Mouse (Mus musculus) heart, embryonic 13.5 days (tissue): ENCODE data around the gene Satb1. TPM values are rescaled to one million over a fixed set of nuclear protein-coding genes. Genes with fewer than 3 reads are reported as not detected.
A peak's percentile ranks its signal among the peaks of the same experiment; 100 is the strongest.

Experiments
- ATAC-seq: fragments of 200-750 bp; cut with Nextera tagmentation; 2 replicates; pipeline ENCODE4 v1.8.0; 2017; ENCODE audit warnings: moderate TSS enrichment; ENCODE audit not compliant: insufficient number of reproducible peaks, low FRiP score, low TSS enrichment; ENCODE audit errors: extremely low read depth
- H3K27ac ChIP-seq: fragments of 300-500 bp; sonication (generic); replicated peaks from 2 replicates; pipeline ENCODE4 v1.5.1; 2015; ENCODE audit warnings: moderate library complexity, mild to moderate bottlenecking, inconsistent platforms
- H3K27me3 ChIP-seq: fragments of 300-500 bp; sonication (generic); replicated peaks from 2 replicates; pipeline ENCODE4 v1.6.1; 2015; ENCODE audit warnings: mild to moderate bottlenecking, inconsistent platforms
- H3K36me3 ChIP-seq: fragments of 300-500 bp; sonication (generic); 2 replicates; pipeline ENCODE4 v1.6.1; 2015; ENCODE audit warnings: mild to moderate bottlenecking, inconsistent platforms
- H3K4me1 ChIP-seq: fragments of 300-500 bp; sonication (generic); 2 replicates; pipeline ENCODE4 v1.6.1; 2015; ENCODE audit warnings: inconsistent platforms
- H3K4me2 ChIP-seq: fragments of 300-500 bp; sonication (generic); 2 replicates; pipeline ENCODE4 v1.6.1; 2015; ENCODE audit warnings: inconsistent platforms, mild to moderate bottlenecking, moderate library complexity
- H3K4me3 ChIP-seq: fragments of 300-500 bp; sonication (generic); 2 replicates; pipeline ENCODE4 v1.5.1; 2015; ENCODE audit warnings: moderate library complexity, mild to moderate bottlenecking, inconsistent platforms
- H3K9ac ChIP-seq: fragments of 300-500 bp; sonication (generic); 2 replicates; pipeline ENCODE4 v1.6.1; 2015; ENCODE audit warnings: inconsistent platforms, mild to moderate bottlenecking, moderate library complexity
- H3K9me3 ChIP-seq: fragments of 300-500 bp; sonication (generic); 2 replicates; pipeline ENCODE4 v1.6.1; 2016; ENCODE audit warnings: inconsistent platforms
- WGBS: fragments of 180-500 bp; shearing (Covaris S2); methylation state at CpG from one replicate; pipeline ENCODE4 v1.1.7; 2015; ENCODE audit warnings: mixed read lengths; 5-methylcytosine and 5-hydroxymethylcytosine counted together
- polyA plus RNA-seq: library from polyadenylated mRNA; unstranded; fragments of >200 nt; fragmentation: Nextera tagmentation; extraction: Ambion mirVana; gene quantifications from 2 replicates; pipeline ENCODE4 v1.2.1, GENCODE M21; 2015

The Satb1 gene
- polyA plus RNA-seq, 1 experiment from 2014 or later = 6.8 TPM

DNA sequence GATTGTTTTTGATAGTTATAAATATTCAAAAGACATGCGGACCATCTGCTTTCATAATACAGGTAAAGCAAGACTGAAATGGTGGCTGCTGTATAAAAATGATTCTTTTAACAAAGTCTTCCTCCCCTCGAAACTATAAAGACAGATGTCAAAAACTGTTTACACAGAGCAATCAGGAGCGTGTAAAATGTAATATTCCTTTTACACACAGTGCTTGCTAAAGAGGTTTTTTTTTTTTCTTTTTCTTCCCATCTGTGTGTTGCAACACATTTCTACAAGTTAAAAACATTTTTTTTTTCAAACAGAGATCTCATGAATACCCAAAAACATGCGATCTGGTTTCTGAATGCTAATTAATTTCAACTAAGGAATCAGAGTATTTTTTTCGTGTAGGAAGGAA, 41.9 kb downstream of the Satb1 start:
- WGBS = 76% methylated on average over 5 of the region's 5 CpGs
- no peak overlapping the region for H3K4me2 ChIP-seq
- H3K4me1 ChIP-seq = peaks cover 11% of the 10 kb centered on the region
- no peak overlapping the region for H3K27ac ChIP-seq
- ATAC-seq = no peak
- no peak overlapping the region for H3K9ac ChIP-seq
- no peaks in the 10 kb centered on the region for H3K36me3 ChIP-seq
- H3K4me3 ChIP-seq = no peak overlapping the region
- no peaks in the 10 kb centered on the region for H3K27me3 ChIP-seq
- no peaks in the 10 kb centered on the region for H3K9me3 ChIP-seq

DNA sequence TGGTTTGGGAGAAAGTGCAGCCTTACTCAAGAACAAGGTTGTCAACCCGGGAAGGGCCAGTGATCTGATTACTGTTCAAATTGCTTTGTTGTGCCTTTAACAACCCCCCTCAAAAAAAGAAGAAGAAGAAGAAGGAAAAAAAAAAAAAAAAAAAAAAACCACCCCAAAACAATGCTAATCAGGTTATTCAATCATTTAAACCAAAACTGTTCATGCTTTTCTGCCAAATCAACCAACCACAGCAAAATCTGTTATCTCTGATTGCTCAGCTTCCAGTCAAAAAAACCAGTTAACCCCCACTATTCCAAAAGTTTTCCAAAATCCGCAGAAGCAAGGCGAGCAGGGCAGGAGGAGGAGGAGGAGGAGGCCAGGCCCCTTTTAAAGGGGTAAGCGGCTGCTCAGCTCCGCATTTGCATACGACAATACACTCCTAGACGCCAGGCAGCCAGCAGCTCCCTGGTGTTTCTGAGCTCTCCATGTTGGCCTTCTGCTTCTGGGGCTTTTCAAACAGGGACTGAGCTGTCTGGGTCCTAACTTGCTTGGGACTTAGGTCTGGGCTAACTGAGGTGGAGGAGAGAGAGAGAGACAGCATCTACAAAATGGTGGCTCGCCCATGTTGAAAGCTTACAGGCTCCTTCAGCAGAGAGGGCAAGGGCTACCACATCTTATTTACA, 42.6 kb downstream of the Satb1 start:
- H3K27me3 ChIP-seq = no peaks in the 10 kb centered on the region
- 0 out of 2 replicates have a peak overlapping the region, but pooled peaks have one; percentile 11 for H3K4me3 ChIP-seq
- H3K4me1 ChIP-seq = peaks cover 16% of the 10 kb centered on the region
- no peaks in the 10 kb centered on the region for H3K36me3 ChIP-seq
- peak overlapping the region; percentile 52 for H3K4me2 ChIP-seq
- H3K9me3 ChIP-seq = no peaks in the 10 kb centered on the region
- 0 out of 2 replicates have a peak overlapping the region, but pooled peaks have one; percentile 24 for H3K9ac ChIP-seq
- peak overlapping the region; percentile 15 for H3K27ac ChIP-seq
- ATAC-seq = no peak
- WGBS = 33% methylated on average over 8 of the region's 8 CpGs

DNA sequence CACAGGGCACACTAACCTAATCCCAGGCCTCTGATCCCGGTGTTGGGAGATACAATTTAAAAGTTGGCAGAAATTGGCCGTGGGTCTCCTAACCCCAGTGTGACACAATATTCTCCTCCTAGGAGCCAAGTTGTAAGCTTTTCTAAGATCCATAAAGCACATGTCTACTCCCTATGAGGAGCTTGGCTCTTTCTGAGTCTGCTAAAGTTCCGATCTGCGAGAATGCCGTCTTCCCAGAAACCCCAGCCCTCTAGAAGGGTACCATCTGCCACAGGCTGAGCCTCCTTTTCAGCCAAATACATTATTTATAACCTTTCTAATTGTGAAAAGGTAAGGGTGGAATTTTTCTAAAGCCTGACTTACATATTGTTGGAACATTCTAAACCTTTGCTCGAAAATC, 43.3 kb downstream of the Satb1 start:
- H3K27ac ChIP-seq = no peak overlapping the region
- no peak overlapping the region for H3K4me3 ChIP-seq
- H3K4me1 ChIP-seq = peaks cover 17% of the 10 kb centered on the region
- H3K36me3 ChIP-seq = 0 out of 2 replicates have a peak, but pooled peaks cover 3% of the 10 kb centered on the region
- no peak overlapping the region for H3K4me2 ChIP-seq
- no peak for ATAC-seq
- no peak overlapping the region for H3K9ac ChIP-seq
- no peaks in the 10 kb centered on the region for H3K27me3 ChIP-seq
- WGBS = 85% methylated on average over 6 of the region's 6 CpGs
- no peaks in the 10 kb centered on the region for H3K9me3 ChIP-seq

DNA sequence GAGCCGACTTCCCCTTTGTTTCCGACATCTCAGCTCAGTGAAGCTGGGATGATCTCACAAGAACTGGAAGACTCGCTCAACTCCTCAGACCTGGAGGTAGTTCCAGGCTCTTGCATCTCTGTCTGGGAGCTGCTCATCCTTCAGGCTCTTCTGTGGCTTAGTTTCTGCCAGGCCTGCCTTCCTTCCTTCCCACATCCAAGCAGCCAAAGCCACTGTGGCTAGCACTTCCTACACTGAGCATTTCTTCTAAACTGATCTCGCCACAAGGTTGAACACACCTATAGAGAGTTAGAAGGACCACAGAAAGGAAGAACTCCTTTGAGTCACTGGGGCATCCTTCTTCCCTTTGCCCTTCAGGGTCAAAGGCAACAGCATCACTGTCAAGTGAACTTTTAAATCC, 44.0 kb downstream of the Satb1 start:
- Histone ChIP-seq H3K4me2 (no peak overlapping the region), H3K36me3 (0 out of 2 replicates have a peak, but pooled peaks cover 6% of the 10 kb centered on the region), H3K27me3 (no peaks in the 10 kb centered on the region), H3K9ac (no peak overlapping the region), H3K9me3 (no peaks in the 10 kb centered on the region), H3K4me3 (no peak overlapping the region), H3K4me1 (peaks cover 17% of the 10 kb centered on the region), H3K27ac (no peak overlapping the region)
- WGBS = 79% methylated on average over 4 of the region's 4 CpGs
- no peak for ATAC-seq

DNA sequence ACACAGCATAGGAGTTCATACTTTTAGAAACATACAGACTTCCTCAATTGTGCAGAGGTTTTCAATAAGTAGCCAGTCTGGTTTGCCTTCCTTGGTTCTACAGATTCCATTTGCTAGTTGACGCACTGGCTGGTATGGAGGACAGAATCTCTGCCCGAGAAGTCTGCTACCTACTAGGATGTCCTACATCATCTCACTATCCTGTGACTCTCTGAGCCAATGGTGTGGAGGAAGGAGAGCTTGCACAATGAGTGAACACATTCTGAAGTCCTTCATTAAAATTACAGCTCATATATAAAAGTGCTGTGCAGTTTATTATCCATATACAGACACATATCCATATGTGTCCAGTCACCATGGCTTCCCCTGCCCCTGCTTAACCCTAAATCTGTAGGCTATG, 45.1 kb downstream of the Satb1 start:
- no peak overlapping the region for H3K9ac ChIP-seq
- H3K27ac ChIP-seq = no peak overlapping the region
- no peak for ATAC-seq
- peaks cover 14% of the 10 kb centered on the region; the same call in 1 of the 2 replicates for H3K36me3 ChIP-seq
- peaks cover 21% of the 10 kb centered on the region for H3K4me1 ChIP-seq
- H3K4me2 ChIP-seq = no peak overlapping the region
- H3K27me3 ChIP-seq = no peaks in the 10 kb centered on the region
- 85% methylated on average over 2 of the region's 2 CpGs for WGBS
- H3K4me3 ChIP-seq = no peak overlapping the region
- no peaks in the 10 kb centered on the region for H3K9me3 ChIP-seq

DNA sequence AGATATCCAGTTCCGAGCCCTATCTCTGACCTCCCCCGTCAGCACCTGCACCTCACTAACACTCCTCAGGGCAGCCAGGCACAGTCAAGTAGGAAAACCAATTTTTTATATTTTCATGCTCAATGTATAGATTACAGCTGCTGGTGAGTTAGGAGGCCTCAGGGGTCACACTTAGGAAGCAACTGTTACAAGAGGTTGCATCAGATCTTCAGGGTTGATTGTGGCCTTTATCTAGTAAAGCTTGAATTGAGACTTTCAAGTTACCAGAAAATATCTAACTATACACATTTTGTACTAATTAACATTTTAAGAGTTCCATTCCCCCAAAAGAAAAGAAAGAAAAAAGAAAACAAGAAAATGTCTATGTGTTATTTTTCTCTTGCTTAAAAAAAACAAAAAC, 47.0 kb downstream of the Satb1 start:
- Histone ChIP-seq H3K4me2 (no peak overlapping the region), H3K9ac (no peak overlapping the region), H3K9me3 (no peaks in the 10 kb centered on the region), H3K36me3 (peaks cover 28% of the 10 kb centered on the region), H3K4me3 (no peak overlapping the region), H3K4me1 (peaks cover 21% of the 10 kb centered on the region), H3K27ac (no peak overlapping the region), H3K27me3 (no peaks in the 10 kb centered on the region)
- ATAC-seq = no peak
- WGBS = 27% methylated on average over 2 of the region's 2 CpGs

GRCm38 (mm10) chr17:51784935-51785334, 48.2 kb downstream of the Satb1 start:
- H3K27ac ChIP-seq = no peak overlapping the region
- H3K4me3 ChIP-seq = no peak overlapping the region
- 82% methylated on average over 9 of the region's 9 CpGs for WGBS
- no peaks in the 10 kb centered on the region for H3K27me3 ChIP-seq
- H3K9me3 ChIP-seq = no peaks in the 10 kb centered on the region
- peaks cover 28% of the 10 kb centered on the region for H3K36me3 ChIP-seq
- H3K9ac ChIP-seq = no peak overlapping the region
- ATAC-seq = no peak
- peaks cover 17% of the 10 kb centered on the region for H3K4me1 ChIP-seq
- no peak overlapping the region for H3K4me2 ChIP-seq

DNA sequence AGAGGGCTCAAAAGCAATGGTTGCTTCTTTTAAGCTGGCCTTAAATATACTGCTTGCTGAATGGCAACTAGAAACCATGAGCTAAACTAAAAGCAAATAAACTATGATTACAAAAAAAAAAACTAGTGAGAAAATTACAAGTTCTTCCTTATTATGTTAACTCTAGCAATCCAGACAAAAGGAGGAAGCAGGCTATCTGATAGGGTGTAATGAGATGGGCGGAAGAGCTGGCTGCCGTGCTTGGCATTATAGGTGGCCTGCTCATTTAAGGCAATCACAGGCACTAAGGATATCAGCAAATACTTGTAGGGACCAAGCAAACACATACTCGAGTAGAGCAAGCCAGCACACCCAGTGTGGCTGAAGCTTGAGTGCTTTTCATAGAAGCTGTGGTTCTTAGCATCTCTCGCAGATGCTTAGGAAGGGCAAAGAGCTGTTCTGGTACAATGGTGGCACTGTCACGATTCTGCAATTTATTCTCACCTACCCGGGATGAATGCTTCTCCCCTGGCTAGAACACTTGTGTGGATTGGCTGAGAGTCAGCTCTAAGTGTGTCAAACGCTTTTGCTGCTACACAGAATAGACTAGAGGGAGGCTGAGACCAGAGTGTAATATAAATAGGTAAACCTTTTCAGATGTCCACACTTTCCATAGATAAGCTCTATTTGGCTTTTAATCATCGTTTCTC, 49.4 kb downstream of the Satb1 start:
- 64% methylated on average over 8 of the region's 8 CpGs for WGBS
- no peak for ATAC-seq

DNA sequence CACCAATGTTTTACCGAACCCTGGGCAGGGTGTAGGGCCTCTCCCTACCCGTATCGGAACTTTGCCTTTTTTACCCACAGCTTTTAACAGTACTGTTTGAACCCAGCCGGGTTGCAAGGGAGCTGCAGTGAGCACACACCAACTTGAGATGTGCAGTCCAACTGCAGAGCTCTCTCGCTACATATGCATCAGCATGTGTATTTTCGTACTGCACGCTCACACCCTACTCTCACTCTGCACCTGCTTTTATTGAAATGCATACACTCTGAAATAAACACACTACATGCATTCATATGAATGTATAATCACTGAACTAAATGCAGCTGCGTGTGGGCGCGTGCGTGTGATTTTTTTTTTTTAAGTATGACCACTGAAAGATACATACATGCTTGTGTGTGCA, 53.1 kb downstream of the Satb1 start:
- no peak overlapping the region for H3K9ac ChIP-seq
- H3K9me3 ChIP-seq = no peaks in the 10 kb centered on the region
- 90% methylated on average over 11 of the region's 11 CpGs for WGBS
- no peak overlapping the region for H3K27ac ChIP-seq
- H3K36me3 ChIP-seq = peaks cover 27% of the 10 kb centered on the region
- H3K4me3 ChIP-seq = no peak overlapping the region
- 0 out of 2 replicates have a peak, but pooled peaks cover 4% of the 10 kb centered on the region for H3K4me1 ChIP-seq
- H3K4me2 ChIP-seq = no peak overlapping the region
- no peaks in the 10 kb centered on the region for H3K27me3 ChIP-seq
- ATAC-seq = no peak

More for the DNA sequence above, 49.4 kb downstream of the Satb1 start:
- H3K4me2 ChIP-seq = no peak overlapping the region
- H3K9ac ChIP-seq = no peak overlapping the region
- no peak overlapping the region for H3K27ac ChIP-seq
- peaks cover 17% of the 10 kb centered on the region for H3K4me1 ChIP-seq
- no peak overlapping the region for H3K4me3 ChIP-seq
- H3K36me3 ChIP-seq = peaks cover 28% of the 10 kb centered on the region
- no peaks in the 10 kb centered on the region for H3K27me3 ChIP-seq
- no peaks in the 10 kb centered on the region for H3K9me3 ChIP-seq

GRCm38 (mm10) chr17:51778961-51779360, 54.1 kb downstream of the Satb1 start:
- WGBS = 64% methylated on average over 2 of the region's 2 CpGs
- H3K9ac ChIP-seq = no peak overlapping the region
- H3K4me2 ChIP-seq = no peak overlapping the region
- H3K36me3 ChIP-seq = peaks cover 22% of the 10 kb centered on the region
- no peaks in the 10 kb centered on the region for H3K27me3 ChIP-seq
- ATAC-seq = no peak
- 0 out of 2 replicates have a peak, but pooled peaks cover 4% of the 10 kb centered on the region for H3K4me1 ChIP-seq
- H3K4me3 ChIP-seq = no peak overlapping the region
- no peak overlapping the region for H3K27ac ChIP-seq
- H3K9me3 ChIP-seq = no peaks in the 10 kb centered on the region

DNA sequence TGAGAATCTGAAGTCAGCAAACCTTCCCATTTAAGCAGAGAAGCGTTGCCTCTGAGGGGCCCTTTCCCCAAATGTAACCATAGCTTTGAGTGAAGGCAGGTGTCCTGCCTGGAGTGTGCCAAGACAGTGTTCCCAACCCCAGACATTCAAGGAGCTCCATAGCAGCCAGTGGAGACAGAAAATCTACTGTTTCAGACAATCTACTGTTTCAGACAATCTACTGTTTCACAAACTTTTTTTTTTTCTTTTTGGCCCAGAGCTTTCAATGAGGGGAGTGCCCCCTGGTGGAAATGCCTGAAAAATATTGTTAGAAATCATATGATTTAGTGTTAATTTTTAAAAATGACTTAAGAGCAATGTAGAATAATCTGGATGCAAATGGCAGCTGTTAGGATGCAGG, 55.3 kb downstream of the Satb1 start:
- no peaks in the 10 kb centered on the region for H3K9me3 ChIP-seq
- 75% methylated on average over 1 of the region's 1 CpGs for WGBS
- no peak overlapping the region for H3K4me2 ChIP-seq
- no peaks in the 10 kb centered on the region for H3K27me3 ChIP-seq
- H3K27ac ChIP-seq = no peak overlapping the region
- H3K4me3 ChIP-seq = no peak overlapping the region
- peaks cover 13% of the 10 kb centered on the region for H3K36me3 ChIP-seq
- H3K4me1 ChIP-seq = no peaks in the 10 kb centered on the region
- H3K9ac ChIP-seq = no peak overlapping the region
- ATAC-seq = no peak
